Mouse (Mus musculus) heart, embryonic 15.5 days (tissue): ENCODE results near the gene Fam20c. TPM values are rescaled to one million over a fixed set of nuclear protein-coding genes. Genes with fewer than 3 reads are reported as not detected.

ENCODE experiments used
- ATAC-seq: fragments of 200-750 bp; cut with Nextera tagmentation; replicated peaks from 2 replicates; pipeline ENCODE4 v1.8.0; 2017; ENCODE audit warnings: low read depth, moderate TSS enrichment; ENCODE audit not compliant: insufficient number of reproducible peaks, insufficient read depth, low FRiP score
- H3K27ac ChIP-seq: fragments of 300-500 bp; sonication (generic); 2 replicates; pipeline ENCODE4 v1.5.1; 2015; ENCODE audit warnings: mild to moderate bottlenecking, inconsistent platforms
- H3K27me3 ChIP-seq: fragments of 300-500 bp; sonication (generic); 2 replicates; pipeline ENCODE4 v1.6.1; 2015; ENCODE audit warnings: inconsistent platforms
- H3K36me3 ChIP-seq: fragments of 300-500 bp; sonication (generic); 2 replicates; pipeline ENCODE4 v1.6.1; 2015; ENCODE audit warnings: mild to moderate bottlenecking, inconsistent platforms
- H3K4me1 ChIP-seq: fragments of 300-500 bp; sonication (generic); replicated peaks from 2 replicates; pipeline ENCODE4 v1.6.1; 2015; ENCODE audit warnings: inconsistent platforms
- H3K4me2 ChIP-seq: fragments of 300-500 bp; sonication (generic); 2 replicates; pipeline ENCODE4 v1.6.1; 2015; ENCODE audit warnings: inconsistent platforms, mild to moderate bottlenecking, moderate library complexity
- H3K4me3 ChIP-seq: fragments of 300-500 bp; sonication (generic); 2 replicates; pipeline ENCODE4 v1.5.1; 2015; ENCODE audit warnings: mild to moderate bottlenecking, inconsistent platforms
- H3K9ac ChIP-seq: fragments of 300-500 bp; sonication (generic); 2 replicates; pipeline ENCODE4 v1.6.1; 2015; ENCODE audit warnings: mild to moderate bottlenecking, inconsistent platforms
- H3K9me3 ChIP-seq: fragments of 300-500 bp; sonication (generic); replicated peaks from 2 replicates; pipeline ENCODE4 v1.6.1; 2016; ENCODE audit warnings: inconsistent platforms
- WGBS: fragments of 180-500 bp; shearing (Covaris S2); methylation state at CpG from one replicate; pipeline ENCODE4 v1.1.7; 2015; ENCODE audit warnings: mixed read lengths; 5-methylcytosine and 5-hydroxymethylcytosine counted together
- polyA plus RNA-seq: library from polyadenylated mRNA; unstranded; fragments of >200 nt; fragmentation: Nextera tagmentation; extraction: Ambion mirVana; gene quantifications from 2 replicates; pipeline ENCODE4 v1.2.1, GENCODE M21; 2015

Gene Fam20c
- polyA plus RNA-seq, 1 experiment from 2014 or later, result 6.1 TPM

DNA sequence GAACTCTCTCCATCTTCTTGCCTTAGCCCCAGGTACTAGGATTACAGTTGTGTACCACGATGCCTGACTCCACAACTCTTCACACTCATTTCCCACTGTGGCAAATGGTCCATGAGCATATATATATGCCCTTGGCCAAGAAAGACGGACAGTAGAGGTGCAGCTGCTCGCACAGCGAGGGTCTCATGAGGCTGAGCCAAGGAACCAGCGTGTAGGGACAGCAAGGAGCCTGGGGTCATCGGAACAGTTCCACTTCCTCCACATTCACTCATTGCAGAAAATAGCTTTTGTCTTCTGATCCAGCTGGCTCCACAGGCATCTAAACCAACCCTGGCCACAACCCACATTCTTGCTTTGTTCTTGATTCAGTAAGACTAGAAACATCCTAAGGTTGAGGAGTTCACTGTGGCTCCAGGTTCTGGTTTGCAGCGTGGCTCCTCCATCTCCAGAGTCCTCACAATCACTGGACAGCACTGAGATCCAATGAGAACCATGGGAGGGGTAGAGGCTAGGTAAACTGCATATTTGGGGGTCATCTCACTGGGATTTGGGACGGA is 19.0 kb upstream of the Fam20c start:
- Histone ChIP-seq H3K36me3 (no peaks in the 10 kb centered on the region), H3K4me2 (no peak overlapping the region), H3K9me3 (no peaks in the 10 kb centered on the region), H3K4me1 (peaks cover 21% of the 10 kb centered on the region), H3K9ac (no peak overlapping the region), H3K27me3 (no peaks in the 10 kb centered on the region), H3K27ac (no peak overlapping the region), H3K4me3 (no peak overlapping the region)
- 89% methylated on average over 8 of the region's 8 CpGs for WGBS
- no peak for ATAC-seq

DNA sequence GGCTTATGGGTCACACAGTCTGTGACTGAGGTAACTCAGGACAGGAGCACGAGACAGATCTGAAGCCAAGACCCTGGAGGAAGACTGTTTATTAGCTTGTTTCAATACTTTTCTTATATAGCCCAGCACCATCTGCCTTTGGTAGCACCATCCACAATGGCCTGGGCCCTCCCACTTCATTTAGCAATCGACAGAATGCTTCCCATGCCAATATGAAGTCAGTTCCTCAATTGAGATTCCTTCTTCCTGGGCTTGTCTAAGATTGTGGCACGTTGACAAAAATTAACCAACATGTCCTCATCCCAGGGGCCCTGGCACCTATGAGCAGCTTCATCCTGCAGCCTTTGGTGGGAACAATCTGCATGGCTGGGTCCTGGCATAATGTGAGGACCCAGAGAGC is 14.2 kb upstream of the Fam20c start:
- WGBS, result 68% methylated on average over 3 of the region's 3 CpGs
- H3K36me3 ChIP-seq, result no peaks in the 10 kb centered on the region
- no peak overlapping the region for H3K9ac ChIP-seq
- H3K27ac ChIP-seq, result no peak overlapping the region
- no peak for ATAC-seq
- H3K4me2 ChIP-seq, result no peak overlapping the region
- no peaks in the 10 kb centered on the region for H3K9me3 ChIP-seq
- no peak overlapping the region for H3K4me3 ChIP-seq
- H3K27me3 ChIP-seq, result no peaks in the 10 kb centered on the region
- peaks cover 11% of the 10 kb centered on the region for H3K4me1 ChIP-seq

DNA sequence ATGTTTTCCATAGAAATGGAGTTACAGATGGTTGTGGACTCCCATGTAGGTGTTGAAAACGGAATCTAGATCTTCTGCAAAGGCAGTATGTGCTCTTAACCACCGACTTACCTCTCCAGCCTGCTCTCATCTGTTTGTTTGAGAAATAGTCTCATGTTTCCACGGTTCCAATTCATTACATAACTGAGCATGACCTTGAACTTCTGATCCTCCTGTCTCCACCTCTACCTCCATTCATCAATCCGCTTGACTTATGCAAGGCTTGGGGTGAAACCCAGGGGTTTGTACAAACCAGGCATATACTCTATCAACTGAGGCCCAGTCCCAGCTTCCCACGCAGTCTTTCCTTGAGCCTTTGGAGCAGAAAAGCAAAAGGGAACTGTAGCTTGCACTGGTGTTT is 12.8 kb upstream of the Fam20c start:
- Histone ChIP-seq H3K9ac (no peak overlapping the region), H3K4me3 (no peak overlapping the region), H3K9me3 (no peaks in the 10 kb centered on the region), H3K27ac (no peak overlapping the region), H3K4me2 (no peak overlapping the region), H3K27me3 (no peaks in the 10 kb centered on the region), H3K36me3 (no peaks in the 10 kb centered on the region), H3K4me1 (peaks cover 11% of the 10 kb centered on the region)
- WGBS, result 73% methylated on average over 5 of the region's 5 CpGs
- no peak for ATAC-seq

DNA sequence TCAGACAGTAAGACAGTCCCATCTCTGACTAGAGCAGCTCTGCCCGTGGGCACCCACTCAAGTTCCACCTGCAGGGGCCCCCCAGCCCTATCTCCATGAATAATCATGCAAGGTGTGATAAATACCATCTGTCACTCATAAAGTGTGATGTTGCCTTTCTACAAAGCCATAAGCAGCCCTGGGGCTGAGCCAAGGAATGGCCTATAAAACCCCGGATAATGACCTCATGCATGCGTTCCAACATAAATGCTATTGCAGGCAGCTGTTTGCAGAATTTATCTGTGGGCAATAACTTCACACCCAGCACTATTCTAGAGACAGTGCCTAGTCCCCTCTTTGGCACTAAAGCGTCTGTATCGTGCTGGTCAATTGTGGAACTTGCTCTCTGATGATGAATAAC is 12.0 kb upstream of the Fam20c start:
- no peak overlapping the region for H3K27ac ChIP-seq
- 58% methylated on average over 5 of the region's 5 CpGs for WGBS
- H3K27me3 ChIP-seq, result no peaks in the 10 kb centered on the region
- no peaks in the 10 kb centered on the region for H3K9me3 ChIP-seq
- H3K4me1 ChIP-seq, result peaks cover 11% of the 10 kb centered on the region
- no peaks in the 10 kb centered on the region for H3K36me3 ChIP-seq
- H3K4me2 ChIP-seq, result no peak overlapping the region
- no peak overlapping the region for H3K4me3 ChIP-seq
- no peak overlapping the region for H3K9ac ChIP-seq
- ATAC-seq, result no peak

DNA sequence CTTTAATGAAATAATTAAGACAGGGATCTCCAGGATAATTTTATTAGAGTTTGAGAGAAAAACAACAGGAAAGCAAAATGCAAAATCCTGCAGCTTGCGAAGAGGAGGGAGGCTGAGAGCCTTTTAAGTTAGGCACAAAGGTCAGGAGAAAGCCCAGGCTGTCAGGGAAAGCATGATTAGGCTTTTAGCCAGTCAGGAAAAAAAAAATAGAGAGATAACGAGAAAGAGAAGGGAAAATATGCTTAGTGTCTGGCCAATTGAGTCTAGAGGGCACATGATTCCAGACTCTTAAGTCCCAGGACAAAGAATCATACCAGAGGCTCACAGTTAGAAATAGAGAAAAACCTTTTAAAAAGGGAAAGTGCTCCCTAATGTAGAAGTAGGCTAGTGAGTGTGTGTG is 10.7 kb upstream of the Fam20c start:
- Histone ChIP-seq H3K36me3 (no peaks in the 10 kb centered on the region), H3K27me3 (no peaks in the 10 kb centered on the region), H3K9me3 (no peaks in the 10 kb centered on the region), H3K4me3 (no peak overlapping the region), H3K27ac (no peak overlapping the region), H3K9ac (no peak overlapping the region), H3K4me2 (no peak overlapping the region), H3K4me1 (peaks cover 11% of the 10 kb centered on the region)
- ATAC-seq, result no peak
- WGBS, result 31% methylated on average over 2 of the region's 2 CpGs

DNA sequence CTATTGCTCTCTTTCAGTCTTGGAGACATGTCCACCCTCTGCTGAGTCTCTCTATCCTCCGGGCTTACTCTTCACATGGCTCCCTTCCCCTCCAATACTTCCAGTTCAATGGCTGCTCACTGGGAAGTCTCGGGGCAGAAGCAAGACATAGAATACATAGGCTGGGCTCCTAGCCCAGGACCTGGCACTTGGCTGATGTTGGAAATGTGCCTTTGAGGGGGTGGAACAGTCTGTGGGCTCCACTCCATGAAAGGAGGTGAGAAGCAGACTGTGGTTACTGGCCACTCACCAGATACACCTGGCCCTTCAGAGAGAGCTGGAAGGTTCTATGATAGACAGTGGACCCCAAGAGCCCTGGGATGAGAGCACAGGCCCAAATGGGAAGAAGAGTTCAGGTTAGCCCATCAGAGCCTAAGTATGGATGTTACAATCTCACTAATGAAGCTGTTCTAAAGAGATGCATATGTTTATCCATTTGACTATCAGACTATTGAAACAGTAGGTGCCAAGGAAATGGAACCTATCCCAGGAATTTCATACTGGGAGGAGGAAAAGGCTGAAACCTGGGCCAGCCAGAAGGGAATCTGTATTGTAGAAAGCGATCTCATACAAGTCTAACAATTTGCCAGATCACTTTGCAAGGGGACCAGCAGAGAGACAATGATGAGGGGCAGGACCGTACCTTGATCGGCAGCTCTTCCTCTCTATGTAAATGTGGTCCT is 8.8 kb upstream of the Fam20c start:
- 88% methylated on average over 5 of the region's 5 CpGs for WGBS
- H3K4me2 ChIP-seq, result no peak overlapping the region
- H3K9ac ChIP-seq, result no peak overlapping the region
- peaks cover 11% of the 10 kb centered on the region for H3K4me1 ChIP-seq
- no peak overlapping the region for H3K27ac ChIP-seq
- H3K36me3 ChIP-seq, result no peaks in the 10 kb centered on the region
- no peak overlapping the region for H3K4me3 ChIP-seq
- no peak for ATAC-seq
- H3K9me3 ChIP-seq, result no peaks in the 10 kb centered on the region
- H3K27me3 ChIP-seq, result no peaks in the 10 kb centered on the region

DNA sequence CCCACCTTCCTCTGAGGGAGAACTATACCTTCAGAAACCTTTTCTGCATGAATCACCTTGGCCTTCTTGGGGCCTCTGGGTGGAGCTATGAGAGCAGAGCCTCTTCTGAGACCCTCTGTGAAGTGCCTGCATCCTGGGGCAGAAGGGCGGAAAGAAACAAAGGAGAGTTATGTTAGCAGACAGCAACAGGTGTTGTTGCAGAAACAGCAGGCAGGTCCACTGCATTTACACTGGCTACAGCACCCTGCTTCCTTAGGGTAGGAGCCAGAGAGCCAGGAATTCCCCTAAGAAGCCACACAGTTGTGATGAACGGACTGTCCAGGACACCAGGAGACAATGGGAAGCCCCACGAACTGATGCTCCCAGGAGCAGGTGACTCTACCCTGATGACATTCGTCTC is 1.0 kb upstream of the Fam20c start:
- ATAC-seq, result no peak
- Histone ChIP-seq H3K4me3 (peak overlapping the region; percentile 64), H3K27ac (no peak overlapping the region), H3K9ac (no peak overlapping the region), H3K4me1 (peaks cover 34% of the 10 kb centered on the region), H3K4me2 (peak overlapping the region; percentile 91), H3K27me3 (peaks cover 40% of the 10 kb centered on the region), H3K9me3 (no peaks in the 10 kb centered on the region), H3K36me3 (no peaks in the 10 kb centered on the region)
- 68% methylated on average over 4 of the region's 4 CpGs for WGBS

DNA sequence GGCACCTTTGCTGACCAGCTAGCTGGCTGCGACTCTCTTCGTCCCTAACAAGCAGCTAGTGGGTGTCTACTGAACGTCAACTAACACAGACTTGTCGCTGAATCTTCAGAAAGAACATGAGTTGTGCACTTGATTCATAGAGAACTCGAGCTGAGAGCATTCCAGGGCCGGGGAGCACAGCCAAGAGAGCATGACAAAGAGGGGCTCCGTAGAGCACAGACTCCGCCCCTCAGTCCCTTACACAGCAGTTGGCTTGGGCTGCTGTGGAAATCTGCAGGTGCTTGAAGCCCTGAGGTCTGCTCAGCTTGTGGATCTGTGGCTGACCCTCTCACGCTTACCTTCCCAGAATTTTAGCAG is 390 bp upstream of the Fam20c start:
- no peaks in the 10 kb centered on the region for H3K36me3 ChIP-seq
- H3K9me3 ChIP-seq, result no peaks in the 10 kb centered on the region
- no peak for ATAC-seq
- peak overlapping the region; percentile 87 for H3K27ac ChIP-seq
- peak overlapping the region; percentile 71 for H3K9ac ChIP-seq
- peaks cover 40% of the 10 kb centered on the region for H3K27me3 ChIP-seq
- WGBS, result 5% methylated on average over 9 of the region's 9 CpGs
- peak overlapping the region; percentile 64 for H3K4me3 ChIP-seq
- peak overlapping the region; percentile 91 for H3K4me2 ChIP-seq
- peaks cover 34% of the 10 kb centered on the region for H3K4me1 ChIP-seq

DNA sequence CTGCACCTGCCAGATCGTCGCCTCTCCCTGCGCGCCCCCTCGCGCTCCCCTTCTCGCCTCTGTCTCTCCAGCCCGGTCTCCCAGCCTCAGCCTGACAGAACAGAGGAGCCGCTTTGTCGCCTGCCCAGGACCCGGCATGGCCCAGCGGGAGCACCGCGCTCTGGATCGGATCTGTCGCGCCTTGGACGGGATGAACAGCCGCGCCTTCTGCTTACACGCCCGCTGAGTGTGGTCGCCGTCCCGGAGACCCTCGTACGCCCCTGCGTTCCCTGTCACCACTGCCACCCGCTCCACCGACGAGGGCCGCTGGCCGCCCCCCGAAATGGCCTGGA is 773 bp downstream of the Fam20c start:
- H3K36me3 ChIP-seq, result 0 out of 2 replicates have a peak, but pooled peaks cover 3% of the 10 kb centered on the region
- peak overlapping the region; percentile 91 for H3K4me2 ChIP-seq
- no peaks in the 10 kb centered on the region for H3K9me3 ChIP-seq
- H3K9ac ChIP-seq, result peak overlapping the region; percentile 71
- under 1% methylated on average over 34 of the region's 34 CpGs for WGBS
- ATAC-seq, result no peak; the same call in 1 of the 2 replicates
- peaks cover 40% of the 10 kb centered on the region for H3K27me3 ChIP-seq
- H3K4me3 ChIP-seq, result peak overlapping the region; percentile 64
- peak overlapping the region; percentile 87 for H3K27ac ChIP-seq
- peaks cover 34% of the 10 kb centered on the region for H3K4me1 ChIP-seq

DNA sequence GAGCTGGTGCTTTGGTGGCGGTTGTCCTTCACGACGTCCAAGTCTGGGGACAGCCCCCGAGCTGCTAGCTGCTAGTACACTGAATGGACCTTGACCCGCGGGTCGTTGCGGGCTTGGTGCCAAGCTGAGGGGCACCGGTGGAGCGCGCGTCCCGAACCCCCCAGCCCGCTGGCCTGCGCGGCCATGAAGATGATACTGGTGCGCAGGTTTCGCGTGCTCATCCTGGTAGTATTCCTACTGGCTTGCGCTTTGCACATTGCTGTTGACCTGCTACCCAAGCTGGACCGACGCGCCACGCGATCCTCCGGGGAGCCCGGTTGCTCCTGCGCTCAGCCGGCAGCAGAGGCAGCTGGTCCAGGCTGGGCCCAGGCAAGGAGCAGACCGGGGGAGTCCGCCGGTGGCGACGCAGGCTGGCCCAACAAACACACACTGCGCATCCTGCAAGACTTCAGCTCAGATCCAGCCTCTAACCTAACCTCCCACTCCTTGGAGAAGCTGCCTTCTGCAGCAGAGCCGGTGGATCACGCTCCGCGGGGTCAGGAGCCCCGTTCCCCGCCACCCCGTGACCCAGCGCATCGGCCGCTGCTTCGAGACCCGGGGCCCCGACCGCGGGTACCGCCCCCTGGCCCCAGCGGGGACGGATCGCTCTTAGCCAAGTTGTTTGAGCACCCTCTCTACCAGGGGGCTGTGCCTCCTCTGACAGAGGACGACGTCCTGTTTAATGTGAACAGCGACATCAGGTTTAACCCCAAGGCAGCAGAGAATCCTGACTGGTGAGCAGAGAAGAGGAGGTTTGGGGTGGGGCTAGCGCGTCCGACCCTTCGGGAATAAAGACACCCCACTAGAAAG is 1.4 kb downstream of the Fam20c start:
- 2% methylated on average over 61 of the region's 61 CpGs for WGBS
- no peak overlapping the region for H3K27ac ChIP-seq
- H3K27me3 ChIP-seq, result peaks cover 40% of the 10 kb centered on the region

DNA sequence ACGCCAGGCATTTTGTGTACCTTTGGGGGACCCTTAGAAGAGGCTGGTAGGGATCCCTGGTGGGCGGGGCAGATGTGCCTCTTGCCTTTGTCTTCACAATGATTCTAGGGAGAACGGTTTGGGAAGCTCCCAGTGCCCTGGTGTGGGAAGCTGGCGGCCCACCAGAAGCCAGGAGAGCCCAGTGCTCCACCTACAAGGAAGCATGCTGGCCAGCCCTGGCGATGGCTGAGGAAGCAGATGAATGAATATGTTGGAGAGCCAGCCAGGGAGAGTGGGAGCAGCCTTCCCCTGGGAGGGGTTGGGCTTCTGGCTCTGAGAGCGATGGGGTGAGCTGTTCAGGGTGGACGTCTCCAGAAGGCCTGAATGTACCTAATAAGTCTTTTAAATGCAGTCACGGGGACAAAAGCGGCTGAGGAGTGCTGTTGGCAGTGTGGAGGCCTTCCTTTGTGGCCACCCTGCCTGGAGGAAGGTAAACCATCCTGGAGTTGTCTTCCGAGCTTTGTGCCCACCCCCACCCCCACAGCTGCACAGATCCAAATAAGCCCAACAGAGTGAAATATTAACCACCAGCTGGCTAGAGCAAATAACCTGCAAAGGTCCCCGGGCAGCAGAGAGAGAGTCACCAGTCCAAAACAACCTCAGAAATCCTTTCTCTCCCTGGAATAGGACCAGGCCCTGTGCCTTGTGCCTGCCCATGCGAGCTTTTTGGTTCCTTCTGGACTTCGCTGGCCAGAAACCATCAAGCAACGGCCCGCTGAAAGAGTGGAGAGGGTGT is 2.2 kb downstream of the Fam20c start:
- ATAC-seq, result no peak; the same call in 1 of the 2 replicates
- peak overlapping the region; percentile 71; the same call in 1 of the 2 replicates for H3K9ac ChIP-seq
- peaks cover 40% of the 10 kb centered on the region for H3K27me3 ChIP-seq
- peak overlapping the region; percentile 64 for H3K4me3 ChIP-seq
- H3K9me3 ChIP-seq, result no peaks in the 10 kb centered on the region
- peaks cover 39% of the 10 kb centered on the region for H3K4me1 ChIP-seq
- 0 out of 2 replicates have a peak, but pooled peaks cover 3% of the 10 kb centered on the region for H3K36me3 ChIP-seq
- peak overlapping the region; percentile 91 for H3K4me2 ChIP-seq
- 40% methylated on average over 15 of the region's 15 CpGs for WGBS
- no peak overlapping the region for H3K27ac ChIP-seq

More for the DNA sequence above, 1.4 kb downstream of the Fam20c start:
- Histone ChIP-seq H3K36me3 (0 out of 2 replicates have a peak, but pooled peaks cover 3% of the 10 kb centered on the region), H3K9ac (peak overlapping the region; percentile 71), H3K4me3 (peak overlapping the region; percentile 64), H3K9me3 (no peaks in the 10 kb centered on the region), H3K4me1 (peaks cover 34% of the 10 kb centered on the region), H3K4me2 (peak overlapping the region; percentile 91)
- ATAC-seq, result 0 out of 2 replicates have a peak, but pooled peaks have one; percentile 3
